Comparison of ENCODE assay signal across 19 mouse cellular contexts in genomic region chr7:34632966-34633742, GRCm38 (mm10). TPM values are rescaled to one million over a fixed set of nuclear protein-coding genes. Genes with fewer than 3 reads are reported as not detected.
DNase-seq lines count a peak whose midpoint lies in the region; TF ChIP-seq lines count a peak whose summit lies in the region.
"Had no signal": no experiment of that assay in that cellular context is flagged by ENCODE, and none has a peak within 500 bp of the region (broad histone marks: within the 10 kb centered on the region; RNA-seq: fewer than 3 reads in every experiment).

No protein-coding gene starts in this region.

- intact Hi-C loops in heart, postnatal 14 days (cut with DNase I): no loop called here

- H3K4me3 ChIP-seq in ES-E14 (ENCODE audit: insufficient read depth in 1 of 2, low read depth in 1 of 2, low read length in 2 of 2, poor library complexity in 1 of 2, severe bottlenecking in 1 of 2): no peak overlapping the region
- H3K4me3 ChIP-seq: forebrain, embryonic 10.5 days; forebrain, embryonic 13.5 days; heart, embryonic 13.5 days; hindbrain, embryonic 10.5 days; hindbrain, embryonic 13.5 days had no signal

- in situ Hi-C loops in ES-E14 (cut with MboI; ENCODE audit: low sequenced_read_pairs in 2 of 2, unreplicated experiment in 2 of 2): no loop called here

- H3K4me1 ChIP-seq in ES-E14 (ENCODE audit: control insufficient read depth in 2 of 2, insufficient read depth in 2 of 2, low read length in 2 of 2, poor library complexity in 1 of 2): peaks cover 0 to 22% of the 10 kb centered on the region in 2 experiments; a peak in 2 of 4 replicates

- peak; percentile 54 for DNase-seq in adrenal gland, postnatal 14 days
- no peak for DNase-seq in adrenal gland, postnatal 25 days
- peak; percentile 32 to 57 for DNase-seq in heart, adult 18-20 months
- DNase-seq in heart, postnatal 14 days: no peak
- no peak for DNase-seq in ES-E14 (ENCODE audit: low read depth, low spot score)
- no peak for DNase-seq in neural tube, embryonic 10.5 days (ENCODE audit: extremely low spot score, low spot score)
- DNase-seq: cerebellum, adult 18-20 months; cerebellum, adult 9-10 months; cerebellum, postnatal 14 days; gastrocnemius, postnatal 14 days; heart, postnatal 36 days; kidney, adult 18-20 months; kidney, adult 9 months had no signal

- H3K9me3 ChIP-seq in ES-E14 (ENCODE audit: control insufficient read depth, insufficient read depth, low read depth, low read length): no peaks in the 10 kb centered on the region
- H3K9me3 ChIP-seq: forebrain, embryonic 10.5 days; forebrain, embryonic 13.5 days; heart, embryonic 13.5 days; hindbrain, embryonic 10.5 days; hindbrain, embryonic 13.5 days had no signal

- no peak overlapping the region for H3K9ac ChIP-seq in ES-E14 (ENCODE audit: insufficient read depth, low read depth, low read length, poor library complexity, severe bottlenecking)
- H3K9ac ChIP-seq: forebrain, embryonic 13.5 days; heart, embryonic 13.5 days; hindbrain, embryonic 13.5 days had no signal

- H3K27ac ChIP-seq in ES-E14 (ENCODE audit: insufficient read depth, low read depth, low read length, poor library complexity, severe bottlenecking): no peak overlapping the region
- H3K27ac ChIP-seq: forebrain, embryonic 10.5 days; forebrain, embryonic 13.5 days; heart, embryonic 13.5 days; hindbrain, embryonic 10.5 days; hindbrain, embryonic 13.5 days had no signal

- no peaks in the 10 kb centered on the region for H3K36me3 ChIP-seq in ES-E14 (ENCODE audit: control insufficient read depth, insufficient read depth, low read length, poor library complexity, severe bottlenecking)
- H3K36me3 ChIP-seq: G1E; heart, embryonic 13.5 days; hindbrain, embryonic 13.5 days had no signal

TF ChIP-seq in ES-E14, 5 proteins besides CTCF, POLR2A, EP300 and RAD21:
- TF ChIP-seq ZNF384 (IDR thresholded peaks at IDR 0.05; ENCODE audit: low read depth, low read length) (no peak), MAFK (IDR thresholded peaks at IDR 0.05; ENCODE audit: insufficient read depth, low read depth, low read length) (0 out of 2 replicates have a peak, but pooled peaks have one; percentile 58)

RNA-seq across cellular contexts. Expression of gene Kctd15, which starts 23.4 kb away (rescaled TPM):
- total RNA-seq in adrenal gland, postnatal 14 days (2021): 14.5 and 20.5 TPM in 2 replicates
- 9.4 and 9.7 TPM in 2 replicates for total RNA-seq in adrenal gland, postnatal 25 days (2021)
- total RNA-seq in heart, adult 18-20 months (2021): 1 to 10 TPM; 3.3 to 3.6 TPM
- total RNA-seq in heart, postnatal 14 days (2021): 1 to 10 TPM; 3.3 to 4.0 TPM
- 15.9 and 18.1 TPM in 2 replicates for total RNA-seq in ES-E14 (2012; rRNA removed)

Comparison
In these comparisons a context has a peak if more than half of its experiments do, and no peak if none do; other contexts are left out.
1. DNase-seq: peak in adrenal gland, postnatal 14 days (single experiment) and heart, adult 18-20 months (2 of 2); none in adrenal gland, postnatal 25 days (single experiment), heart, postnatal 14 days (0 of 2), ES-E14 (single experiment) and neural tube, embryonic 10.5 days (single experiment).